Mouse (Mus musculus): ENCODE measurements around the gene Kcnrg.
"Not testable (repeated sequence)": the region's sequence is repeated elsewhere in the genome, so short reads cannot be mapped to it uniquely, and the experiment has no call there.

DNA sequence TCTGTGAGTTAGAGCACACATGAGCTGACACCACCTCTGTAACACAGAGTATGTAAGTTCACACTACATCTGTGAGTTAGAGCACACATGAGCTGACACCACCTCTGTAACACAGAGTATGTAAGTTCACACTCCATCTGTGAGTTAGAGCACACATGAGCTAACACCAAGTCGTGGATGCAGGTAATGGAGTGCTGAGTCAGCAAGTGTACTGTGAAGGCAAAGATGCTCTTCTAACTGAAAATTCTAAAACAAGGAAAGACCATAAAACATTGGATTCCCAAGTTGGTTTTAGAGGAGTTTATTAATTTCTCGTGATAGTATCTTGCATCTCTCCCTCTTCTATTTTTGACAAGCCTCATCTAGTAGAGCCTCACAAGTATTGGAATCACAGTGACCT lies 1.2 kb upstream of the Kcnrg start:
- TF ChIP-seq CTCF, EP300 (IDR thresholded peaks at IDR 0.05; ENCODE audit: low read depth): not testable (repeated sequence)
